Mouse (Mus musculus) lung, postnatal 25 days (tissue): ENCODE results near the gene Plcb2.

ENCODE experiments used
- DNase-seq: peaks from one replicate; pipeline ENCODE4 v3.0.0; 2022; ENCODE audit warnings: low spot score

Plcb2 gene

DNA sequence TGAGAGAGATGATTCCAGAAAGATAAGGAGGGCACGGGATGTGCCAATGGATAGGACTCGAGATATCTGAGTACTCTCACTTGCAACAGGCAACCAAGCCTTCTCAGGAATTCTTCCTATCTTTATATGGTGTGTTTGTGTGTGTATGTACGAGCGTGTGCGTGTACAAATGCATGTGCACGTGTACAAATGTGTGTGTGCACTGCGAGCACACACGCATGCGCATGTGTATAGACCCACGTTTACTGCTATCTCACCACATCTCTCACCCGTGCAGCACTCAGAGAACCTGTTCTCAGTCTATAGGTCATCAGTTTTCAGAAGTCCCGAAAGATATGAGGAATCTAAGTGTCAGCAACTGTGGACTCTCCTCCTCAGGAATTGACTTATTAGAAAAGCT, 68.7 kb downstream of the Plcb2 start:
- DNase-seq: no peak

GRCm38 (mm10) chr2:118659077-118659476, 69.2 kb downstream of the Plcb2 start:
- peak; percentile 82 for DNase-seq

- DNase-seq: peak; percentile 61
Measured at GRCm38 (mm10) chr2:118658457-118658856, 69.8 kb downstream of the Plcb2 start.
